Mouse (Mus musculus) small intestine, adult 2 months (tissue): ENCODE results near the gene Alox12. TPM values are rescaled to one million over a fixed set of nuclear protein-coding genes. Genes with fewer than 3 reads are reported as not detected.
A peak's percentile ranks its signal among the peaks of the same experiment; 100 is the strongest.

Experiments
- H3K27ac ChIP-seq: fragments of 200-500 bp; 2 replicates; pipeline ENCODE4 v1.5.1; 2012; ENCODE audit warnings: low read depth, low read length, control low read depth, inconsistent platforms; ENCODE audit not compliant: insufficient read depth
- H3K27me3 ChIP-seq: fragments of 200-500 bp; 2 replicates; pipeline ENCODE4 v1.6.1; 2012; ENCODE audit warnings: mild to moderate bottlenecking, moderate library complexity, low read length, inconsistent platforms; ENCODE audit not compliant: control insufficient read depth, insufficient read depth
- H3K36me3 ChIP-seq: fragments of 200-500 bp; 2 replicates; pipeline ENCODE4 v1.6.1; 2012; ENCODE audit warnings: mild to moderate bottlenecking, low read length, control low read depth, inconsistent platforms; ENCODE audit not compliant: control insufficient read depth, insufficient read depth
- H3K4me1 ChIP-seq: fragments of 200-500 bp; 2 replicates; pipeline ENCODE4 v1.6.1; 2012; ENCODE audit warnings: low read length, inconsistent platforms, mixed read lengths; ENCODE audit not compliant: control insufficient read depth, insufficient read depth, insufficient read length
- H3K4me3 ChIP-seq: fragments of 200-500 bp; 2 replicates; pipeline ENCODE4 v1.5.1; 2012; ENCODE audit warnings: low read depth, mild to moderate bottlenecking, control low read depth, inconsistent platforms, low read length, moderate library complexity
- CTCF ChIP-seq: fragments of 200-500 bp; IDR thresholded peaks from 2 replicates; pipeline ENCODE4 v1.5.1; 2012; ENCODE audit warnings: low read depth, mild to moderate bottlenecking, control low read depth, inconsistent platforms, low read length, moderate library complexity, mixed read lengths; ENCODE audit not compliant: insufficient replicate concordance, insufficient read length; ENCODE audit errors: extremely low read depth
- POLR2A ChIP-seq: fragments of 200-500 bp; IDR thresholded peaks from 2 replicates; pipeline ENCODE4 v1.6.1; 2012; ENCODE audit warnings: low read depth, mild to moderate bottlenecking, control low read depth, inconsistent platforms, low read length, moderate library complexity
- WGBS: fragments of 180-500 bp; shearing (Covaris S2); methylation state at CpG from one replicate; pipeline ENCODE4 v1.1.7; 2018; 5-methylcytosine and 5-hydroxymethylcytosine counted together
- polyA plus RNA-seq: library from polyadenylated mRNA; depleted of rRNA; stranded (reverse); fragments of >200 nt; gene quantifications from 2 replicates; pipeline ENCODE4 v1.2.3, GENCODE M21; 2012

Gene Alox12
- polyA plus RNA-seq, 1 experiment = 1.6 TPM

GRCm38 (mm10) chr11:70242591-70242990 is 12.6 kb downstream of the Alox12 start:
- Histone ChIP-seq H3K27ac (no peak overlapping the region), H3K4me3 (no peak overlapping the region), H3K4me1 (peaks cover 6% of the 10 kb centered on the region; the same call in 1 of the 2 replicates), H3K36me3 (no peaks in the 10 kb centered on the region), H3K27me3 (no peaks in the 10 kb centered on the region)
- WGBS = 67% methylated on average over 11 of the region's 11 CpGs
- TF ChIP-seq CTCF (no peak), POLR2A (no peak)

- H3K27ac ChIP-seq = peak within 1 kb of the TSS; percentile 85
- H3K4me1 ChIP-seq = peaks cover 9% of the 10 kb centered on the region; the same call in 1 of the 2 replicates
- H3K36me3 ChIP-seq = peaks cover 6% of the 10 kb centered on the region; the same call in 1 of the 2 replicates
- no peaks in the 10 kb centered on the region for H3K27me3 ChIP-seq
- TF ChIP-seq CTCF = no peak
- TF ChIP-seq POLR2A = peak; percentile 74; the same call in 1 of the 2 replicates
- H3K4me3 ChIP-seq = peak within 1 kb of the TSS; percentile 99
- under 1% methylated on average over 35 of the region's 35 CpGs for WGBS
Measured at GRCm38 (mm10) chr11:70239541-70240279, 15.4 kb downstream of the Alox12 start, which contains the start of the genes Gm21988 and Rnasek. Gene Gm21988 (minus strand): TSS chr11:70239830. Gene Rnasek (minus strand): TSS chr11:70239842.

- Histone ChIP-seq H3K4me3 (peak overlapping the region; percentile 99), H3K36me3 (peaks cover 6% of the 10 kb centered on the region; the same call in 1 of the 2 replicates), H3K27ac (peak overlapping the region; percentile 85), H3K4me1 (peaks cover 9% of the 10 kb centered on the region; the same call in 1 of the 2 replicates), H3K27me3 (no peaks in the 10 kb centered on the region)
- WGBS = 4% methylated on average over 23 of the region's 23 CpGs
- TF ChIP-seq CTCF = no peak
- TF ChIP-seq POLR2A = no peak
Measured at GRCm38 (mm10) chr11:70238591-70239440, 16.3 kb downstream of the Alox12 start.

GRCm38 (mm10) chr11:70237457-70238167 is 17.5 kb downstream of the Alox12 start, which contains the start of gene 0610010K14Rik:
Gene 0610010K14Rik (minus strand): TSS chr11:70237914.
- Histone ChIP-seq H3K36me3 (peaks cover 6% of the 10 kb centered on the region; the same call in 1 of the 2 replicates), H3K4me1 (peaks cover 9% of the 10 kb centered on the region; the same call in 1 of the 2 replicates), H3K4me3 (peak within 1 kb of the TSS; percentile 99), H3K27me3 (no peaks in the 10 kb centered on the region), H3K27ac (peak within 1 kb of the TSS; percentile 85)
- under 1% methylated on average over 70 of the region's 70 CpGs for WGBS
- TF ChIP-seq POLR2A = peak; percentile 87
- peak; percentile 19 for TF ChIP-seq CTCF

DNA sequence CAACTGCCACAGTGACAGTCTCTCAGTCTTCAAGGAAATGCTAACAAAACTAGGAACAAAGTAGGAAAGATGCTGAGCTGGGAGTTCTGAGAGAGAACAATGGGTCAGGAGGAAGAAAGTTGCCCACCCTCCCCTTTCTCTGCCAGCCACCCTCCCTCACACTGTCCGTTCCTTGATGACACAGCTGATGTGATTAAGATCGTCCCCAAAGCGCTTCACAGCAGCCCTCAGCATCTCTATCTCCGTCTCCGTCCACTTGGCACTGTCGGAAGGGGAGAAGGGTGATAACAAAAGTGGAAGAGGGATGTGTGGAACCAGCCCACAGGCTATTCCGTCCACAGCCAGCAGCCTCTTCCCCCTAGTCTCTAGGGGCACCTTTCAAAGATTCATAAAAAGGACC is 18.4 kb downstream of the Alox12 start:
- Histone ChIP-seq H3K27me3 (no peaks in the 10 kb centered on the region), H3K27ac (no peak overlapping the region; the same call in 1 of the 2 replicates), H3K4me1 (peaks cover 9% of the 10 kb centered on the region; the same call in 1 of the 2 replicates), H3K36me3 (peaks cover 6% of the 10 kb centered on the region; the same call in 1 of the 2 replicates), H3K4me3 (0 out of 2 replicates have a peak overlapping the region, but pooled peaks have one; percentile 6)
- 67% methylated on average over 7 of the region's 7 CpGs for WGBS
- TF ChIP-seq POLR2A = no peak
- TF ChIP-seq CTCF = no peak

DNA sequence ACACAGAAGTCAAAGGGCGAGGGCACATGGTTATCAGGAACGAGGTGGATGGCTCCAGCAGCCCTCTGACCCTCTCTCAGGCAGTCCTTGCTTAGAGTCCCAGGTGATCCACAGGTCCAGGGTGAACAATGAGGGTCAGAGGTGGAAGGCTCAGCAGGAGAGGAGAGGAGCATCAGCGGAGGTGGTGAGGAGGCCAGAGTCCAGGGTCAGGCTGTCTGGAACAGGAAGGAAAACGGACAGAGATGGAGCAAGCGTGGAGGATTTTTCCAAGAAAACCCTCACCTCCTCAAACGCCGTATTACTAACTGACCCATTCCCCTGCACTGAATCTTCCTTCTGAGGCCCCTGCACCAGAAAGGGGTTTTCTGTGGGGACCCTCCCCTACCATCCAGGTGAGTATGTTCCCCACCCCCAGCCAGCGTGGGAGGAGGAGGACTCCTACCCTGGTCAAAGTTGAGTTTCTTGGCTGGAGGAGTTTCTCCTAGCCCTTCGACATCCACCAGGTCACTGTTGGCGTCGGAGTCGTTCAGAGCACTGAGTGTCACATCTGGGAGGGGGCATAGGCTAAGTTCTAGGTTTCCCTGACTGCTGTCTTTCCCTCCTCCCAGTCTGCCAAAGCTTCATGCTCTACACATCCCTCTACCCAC is 19.8 kb downstream of the Alox12 start:
- Histone ChIP-seq H3K4me3 (no peak overlapping the region), H3K36me3 (peaks cover 6% of the 10 kb centered on the region; the same call in 1 of the 2 replicates), H3K27ac (no peak overlapping the region), H3K27me3 (no peaks in the 10 kb centered on the region), H3K4me1 (peaks cover 6% of the 10 kb centered on the region; the same call in 1 of the 2 replicates)
- no peak for TF ChIP-seq POLR2A
- no peak for TF ChIP-seq CTCF
- WGBS = 90% methylated on average over 12 of the region's 12 CpGs
